ENCODE assay signal across 14 mouse cellular contexts in the genomic region with DNA sequence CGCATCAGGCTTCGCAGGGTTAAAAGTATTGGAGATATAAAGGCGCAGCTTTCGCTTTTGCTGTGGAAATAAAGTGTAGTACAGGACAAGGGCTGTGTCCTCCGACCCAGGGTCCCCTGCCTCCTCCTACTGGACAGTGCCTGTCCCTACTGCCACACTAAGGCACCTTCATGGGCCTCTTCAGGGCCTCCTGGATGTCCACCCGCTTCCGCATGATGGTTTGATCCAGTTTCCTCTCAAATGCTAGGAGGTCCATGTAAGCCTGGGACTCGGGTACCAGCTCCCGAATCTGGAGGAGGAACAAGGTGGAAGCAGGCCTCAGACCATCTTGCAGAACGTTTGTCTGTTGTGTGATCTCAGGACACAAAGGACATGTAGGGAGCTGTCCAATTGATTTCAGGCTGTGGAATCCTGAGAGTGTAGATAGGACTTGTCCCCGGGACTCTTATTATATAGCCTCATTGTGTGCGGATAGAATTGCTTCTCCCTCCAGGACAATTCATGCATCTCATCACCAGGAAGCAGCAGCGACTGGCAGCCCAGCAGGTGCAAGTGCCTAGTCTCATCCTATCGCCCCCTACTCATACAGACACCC. TPM values are rescaled to one million over a fixed set of nuclear protein-coding genes. Genes with fewer than 3 reads are reported as not detected.
DNase-seq lines count a peak whose midpoint lies in the region; ATAC-seq and TF ChIP-seq lines count a peak whose summit lies in the region.
"Had no signal": no experiment of that assay in that cellular context is flagged by ENCODE, and none has a peak within 500 bp of the region (broad histone marks: within the 10 kb centered on the region; RNA-seq: fewer than 3 reads in every experiment).

No protein-coding gene starts in this region.

- peaks cover 89% of the 10 kb centered on the region for H3K27me3 ChIP-seq in embryonic facial prominence, embryonic 10.5 days (replicated peaks; ENCODE audit: low read depth, poor library complexity, severe bottlenecking)
- H3K27me3 ChIP-seq in hindbrain, embryonic 12.5 days = peaks cover 23% of the 10 kb centered on the region; the same call in 1 of the 2 replicates
- no peaks in the 10 kb centered on the region for H3K27me3 ChIP-seq in midbrain, postnatal 0 days (ENCODE audit: insufficient read depth, low read length)

- peak overlapping the region; percentile 94 for H3K27ac ChIP-seq in layer of hippocampus, adult 2 months
- H3K27ac ChIP-seq in embryonic facial prominence, embryonic 10.5 days (replicated peaks) = peak overlapping the region; percentile 66
- H3K27ac ChIP-seq in hindbrain, embryonic 12.5 days = peak overlapping the region; percentile 83
- peak overlapping the region; percentile 91 for H3K27ac ChIP-seq in midbrain, postnatal 0 days (ENCODE audit: low read depth, low read length)

- H3K9ac ChIP-seq in hindbrain, embryonic 12.5 days = peak overlapping the region; percentile 46; the same call in 1 of the 2 replicates
- H3K9ac ChIP-seq in midbrain, postnatal 0 days (replicated peaks; ENCODE audit: low read length, poor library complexity, severe bottlenecking) = peak overlapping the region; percentile 54

- ATAC-seq in hindbrain, embryonic 12.5 days (ENCODE audit: low FRiP score) = peak; percentile 5; the same call in 1 of the 2 replicates
- no peak for ATAC-seq in midbrain, postnatal 0 days (ENCODE audit: low FRiP score)
- no peak for ATAC-seq in CD4-positive, CD25-positive, alpha-beta regulatory T cell, adult 4 months
- ATAC-seq in frontal cortex, adult (ENCODE audit: low TSS enrichment) = no peak

- no peak for DNase-seq in layer of hippocampus, adult 2 months (ENCODE audit: low spot score in 2 of 2)
- DNase-seq in layer of hippocampus, adult 11-12 months (ENCODE audit: low spot score) = no peak
- DNase-seq in embryonic facial prominence, embryonic 10.5 days (ENCODE audit: low spot score) = no peak
- no peak for DNase-seq in midbrain, postnatal 0 days (ENCODE audit: low spot score)
- no peak for DNase-seq in gastrocnemius, adult 18-20 months (ENCODE audit: low spot score)
- DNase-seq: lung, adult 2 months had no signal

- H3K4me3 ChIP-seq in layer of hippocampus, adult 2 months = no peak overlapping the region; the same call in 1 of the 2 replicates
- H3K4me3 ChIP-seq in embryonic facial prominence, embryonic 10.5 days = no peak overlapping the region
- H3K4me3 ChIP-seq in hindbrain, embryonic 12.5 days = no peak overlapping the region
- no peak overlapping the region for H3K4me3 ChIP-seq in midbrain, postnatal 0 days (ENCODE audit: low read depth, low read length)

- H3K4me2 ChIP-seq in hindbrain, embryonic 12.5 days (replicated peaks) = peak overlapping the region; percentile 30; the same call in 1 of the 2 replicates
- H3K4me2 ChIP-seq in midbrain, postnatal 0 days (ENCODE audit: low read depth, low read length, poor library complexity, severe bottlenecking) = peak overlapping the region; percentile 53

- peaks cover 50% of the 10 kb centered on the region for H3K36me3 ChIP-seq in embryonic facial prominence, embryonic 10.5 days (replicated peaks)
- peaks cover 38% of the 10 kb centered on the region for H3K36me3 ChIP-seq in hindbrain, embryonic 12.5 days
- peaks cover 44% of the 10 kb centered on the region for H3K36me3 ChIP-seq in midbrain, postnatal 0 days (ENCODE audit: insufficient read depth, low read length)

- H3K4me1 ChIP-seq in embryonic facial prominence, embryonic 10.5 days = peaks cover 72% of the 10 kb centered on the region
- peaks cover 62% of the 10 kb centered on the region for H3K4me1 ChIP-seq in hindbrain, embryonic 12.5 days
- H3K4me1 ChIP-seq in midbrain, postnatal 0 days (ENCODE audit: insufficient read depth, low read length) = peaks cover 31% of the 10 kb centered on the region; the same call in 1 of the 2 replicates

- 61% methylated on average over 14 of the region's 14 CpGs for WGBS in embryonic facial prominence, embryonic 10.5 days
- 57% methylated on average over 14 of the region's 14 CpGs for WGBS in hindbrain, embryonic 12.5 days
- WGBS in midbrain, postnatal 0 days = 30% methylated on average over 14 of the region's 14 CpGs

- peak; percentile 37 for TF ChIP-seq CTCF in layer of hippocampus, adult 2 months (conservative IDR thresholded peaks at IDR 0.05)
- TF ChIP-seq CTCF in midbrain, postnatal 0 days (IDR thresholded peaks at IDR 0.05) = peak; percentile 32

- no peaks in the 10 kb centered on the region for H3K9me3 ChIP-seq in embryonic facial prominence, embryonic 10.5 days
- H3K9me3 ChIP-seq in hindbrain, embryonic 12.5 days (replicated peaks) = no peaks in the 10 kb centered on the region
- no peaks in the 10 kb centered on the region for H3K9me3 ChIP-seq in midbrain, postnatal 0 days (ENCODE audit: low read length)

RNA-seq across cellular contexts. Expression of gene Chpf2, which starts 9.3 kb away (rescaled TPM):
- 10 to 100 TPM; 63.6 to 66.7 TPM for total RNA-seq in layer of hippocampus, adult 2 months (2021)
- polyA plus RNA-seq in embryonic facial prominence, embryonic 10.5 days (2016; fragmentation: Nextera tagmentation; extraction: Ambion mirVana) = 14.8 and 19.6 TPM in 2 replicates
- 22.3 and 23.1 TPM in 2 replicates for polyA plus RNA-seq in hindbrain, embryonic 12.5 days (2016; fragmentation: Nextera tagmentation; extraction: Ambion mirVana)
- total RNA-seq in midbrain, postnatal 0 days (2014; rRNA removed) = 31.3 and 32.8 TPM in 2 replicates
- polyA plus RNA-seq in midbrain, postnatal 0 days (2015; fragmentation: Nextera tagmentation; extraction: Ambion mirVana) = 25.5 and 26.3 TPM in 2 replicates
- polyA plus RNA-seq in CD4-positive, CD25-positive, alpha-beta regulatory T cell, adult 4 months (2017; shearing (Covaris generic)) = 10 to 100 TPM in 1 of 2 experiments, 1 to 10 TPM in 1; 9.3 to 15.6 TPM
- total RNA-seq in gastrocnemius, adult 18-20 months (2021) = 10 to 100 TPM in 1 of 2 experiments, 1 to 10 TPM in 1; 8.9 to 10.3 TPM

RNA-seq across cellular contexts. Expression of gene Abcf2, which starts 18.6 kb away (rescaled TPM):
- total RNA-seq in layer of hippocampus, adult 2 months (2021) = 10 to 100 TPM; 75.9 to 81.4 TPM
- 181 and 183 TPM in 2 replicates for polyA plus RNA-seq in embryonic facial prominence, embryonic 10.5 days (2016; fragmentation: Nextera tagmentation; extraction: Ambion mirVana)
- 108 and 110 TPM in 2 replicates for polyA plus RNA-seq in hindbrain, embryonic 12.5 days (2016; fragmentation: Nextera tagmentation; extraction: Ambion mirVana)
- 55.9 and 57.0 TPM in 2 replicates for total RNA-seq in midbrain, postnatal 0 days (2014; rRNA removed)
- polyA plus RNA-seq in midbrain, postnatal 0 days (2015; fragmentation: Nextera tagmentation; extraction: Ambion mirVana) = 58.2 and 62.3 TPM in 2 replicates
- 10 to 100 TPM; 62.1 to 87.7 TPM for polyA plus RNA-seq in CD4-positive, CD25-positive, alpha-beta regulatory T cell, adult 4 months (2017; shearing (Covaris generic))
- total RNA-seq in gastrocnemius, adult 18-20 months (2021) = 100 to 1,000 TPM; 108 to 112 TPM

RNA-seq across cellular contexts. Expression of gene Smarcd3, which starts 28.3 kb away (rescaled TPM):
- 10 to 100 TPM; 88.7 to 90.9 TPM for total RNA-seq in layer of hippocampus, adult 2 months (2021)
- polyA plus RNA-seq in embryonic facial prominence, embryonic 10.5 days (2016; fragmentation: Nextera tagmentation; extraction: Ambion mirVana) = 22.2 and 24.8 TPM in 2 replicates
- 78.4 and 83.2 TPM in 2 replicates for polyA plus RNA-seq in hindbrain, embryonic 12.5 days (2016; fragmentation: Nextera tagmentation; extraction: Ambion mirVana)
- 279 and 347 TPM in 2 replicates for total RNA-seq in midbrain, postnatal 0 days (2014; rRNA removed)
- polyA plus RNA-seq in midbrain, postnatal 0 days (2015; fragmentation: Nextera tagmentation; extraction: Ambion mirVana) = 187 and 189 TPM in 2 replicates
- under 1 TPM; 0.48 to 0.61 TPM for polyA plus RNA-seq in CD4-positive, CD25-positive, alpha-beta regulatory T cell, adult 4 months (2017; shearing (Covaris generic))
- total RNA-seq in gastrocnemius, adult 18-20 months (2021) = 100 to 1,000 TPM; 199 to 207 TPM

RNA-seq across cellular contexts. Expression of gene 4931409K22Rik, which starts 39.3 kb away (rescaled TPM):
- not detected for total RNA-seq in layer of hippocampus, adult 2 months (2021)
- polyA plus RNA-seq in embryonic facial prominence, embryonic 10.5 days (2016; fragmentation: Nextera tagmentation; extraction: Ambion mirVana) = 0.07 and 0.08 TPM in 2 replicates
- not detected in 2 replicates for polyA plus RNA-seq in hindbrain, embryonic 12.5 days (2016; fragmentation: Nextera tagmentation; extraction: Ambion mirVana)
- total RNA-seq in midbrain, postnatal 0 days (2014; rRNA removed) = not detected in 2 replicates
- polyA plus RNA-seq in midbrain, postnatal 0 days (2015; fragmentation: Nextera tagmentation; extraction: Ambion mirVana) = not detected in 2 replicates
- polyA plus RNA-seq in CD4-positive, CD25-positive, alpha-beta regulatory T cell, adult 4 months (2017; shearing (Covaris generic)) = not detected
- not detected for total RNA-seq in gastrocnemius, adult 18-20 months (2021)
- total RNA-seq: CH12.LX; heart, postnatal 10 days had no signal
- polyA plus RNA-seq: cerebellum, adult 2 months; lung, adult 2 months; spleen, adult 2 months; thymus, postnatal 0 days had no signal

RNA-seq across cellular contexts. Expression of gene Asb10, which starts 55.1 kb away (rescaled TPM):
- under 1 TPM in 1 of 2 experiments, not detected in 1; 0.31 TPM for total RNA-seq in layer of hippocampus, adult 2 months (2021)
- polyA plus RNA-seq in embryonic facial prominence, embryonic 10.5 days (2016; fragmentation: Nextera tagmentation; extraction: Ambion mirVana) = 0.29 TPM in 1 of 2 replicates, not detected in the other
- 0.32 and 0.42 TPM in 2 replicates for polyA plus RNA-seq in hindbrain, embryonic 12.5 days (2016; fragmentation: Nextera tagmentation; extraction: Ambion mirVana)
- total RNA-seq in midbrain, postnatal 0 days (2014; rRNA removed) = 1.2 TPM in 1 of 2 replicates, not detected in the other
- 0.31 and 0.39 TPM in 2 replicates for polyA plus RNA-seq in midbrain, postnatal 0 days (2015; fragmentation: Nextera tagmentation; extraction: Ambion mirVana)
- polyA plus RNA-seq in CD4-positive, CD25-positive, alpha-beta regulatory T cell, adult 4 months (2017; shearing (Covaris generic)) = not detected
- 100 to 1,000 TPM; 101 to 107 TPM for total RNA-seq in gastrocnemius, adult 18-20 months (2021)
- total RNA-seq: CH12.LX had no signal

Comparison
In these comparisons a context has a peak if more than half of its experiments do, and no peak if none do; other contexts are left out.
1. RNA of gene Smarcd3, which starts 28.3 kb away (polyA plus RNA-seq): 187 to 189 TPM in midbrain, postnatal 0 days, 78.4 to 83.2 TPM in hindbrain, embryonic 12.5 days and 22.2 to 24.8 TPM in embryonic facial prominence, embryonic 10.5 days; 0.48 to 0.61 TPM in CD4-positive, CD25-positive, alpha-beta regulatory T cell, adult 4 months; every median in the first group is over 10 times any median in the second.
2. Peak in every context shown above with its lines, with median percentiles within 50 percentile points of each other: H3K27ac ChIP-seq.